ENCODE assay signal across 21 mouse cellular contexts in the genomic region with DNA sequence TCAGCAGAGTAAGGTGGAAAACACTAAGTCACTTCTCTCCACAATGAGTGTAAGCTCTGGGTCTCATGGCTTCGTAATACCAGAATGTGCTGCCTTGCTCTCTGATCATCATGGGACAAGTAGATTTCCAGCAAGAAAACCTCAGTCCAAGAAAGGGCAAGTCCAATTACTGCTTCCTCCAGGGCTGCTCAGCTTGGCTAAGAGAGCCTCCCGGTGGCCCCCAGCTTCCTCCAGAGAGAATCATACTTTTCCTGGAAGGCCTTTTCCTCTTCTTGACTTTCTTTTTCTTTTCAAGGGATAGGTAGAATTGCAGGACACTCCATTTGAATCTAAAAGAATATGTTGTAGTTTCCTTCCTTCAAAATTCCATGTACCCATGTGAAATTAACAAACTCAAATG.
DNase-seq lines count a peak whose midpoint lies in the region; ATAC-seq lines count a peak whose summit lies in the region.
"Had no signal": no experiment of that assay in that cellular context is flagged by ENCODE, and none has a peak within 500 bp of the region (broad histone marks: within the 10 kb centered on the region; RNA-seq: fewer than 3 reads in every experiment).

No protein-coding gene starts in this region.

- peak; percentile 10 for DNase-seq in adrenal gland, postnatal 10 days
- no peak for DNase-seq in adrenal gland, postnatal 4 days (ENCODE audit: low spot score in 2 of 2)
- DNase-seq in kidney, adult 9 months, result peak; percentile 8
- no peak for DNase-seq in kidney, adult 18-20 months
- DNase-seq in 3T3-L1 (ENCODE audit: low read depth, low spot score), result peak; percentile 33
- peak; percentile 10 to 26 for DNase-seq in kidney, postnatal 4 days
- DNase-seq in urinary bladder, postnatal 10 days (ENCODE audit: low spot score), result no peak
- DNase-seq: cerebellum, adult 18-20 months; layer of hippocampus, adult 9-11 months; right cerebral cortex, postnatal 25 days; thymus, postnatal 36 days had no signal

- H3K4me3 ChIP-seq in forebrain, embryonic 12.5 days (replicated peaks), result no peak overlapping the region
- H3K4me3 ChIP-seq: erythroblast, embryonic 14.5 days; forebrain, embryonic 15.5 days; limb, embryonic 12.5 days; midbrain, embryonic 13.5 days; myocyte; neural tube, embryonic 15.5 days had no signal

- 80% methylated on average over 2 of the region's 2 CpGs for WGBS in forebrain, embryonic 12.5 days

- H3K9me3 ChIP-seq in forebrain, embryonic 12.5 days, result no peaks in the 10 kb centered on the region
- H3K9me3 ChIP-seq: forebrain, embryonic 15.5 days; limb, embryonic 12.5 days; midbrain, embryonic 13.5 days; neural tube, embryonic 15.5 days had no signal

- H3K4me2 ChIP-seq in forebrain, embryonic 12.5 days, result no peak overlapping the region
- H3K4me2 ChIP-seq: forebrain, embryonic 15.5 days; hindbrain, embryonic 14.5 days; limb, embryonic 12.5 days; midbrain, embryonic 13.5 days; neural tube, embryonic 15.5 days had no signal

- H3K9ac ChIP-seq in forebrain, embryonic 12.5 days, result no peak overlapping the region
- H3K9ac ChIP-seq: forebrain, embryonic 15.5 days; hindbrain, embryonic 14.5 days; limb, embryonic 12.5 days; liver, embryonic 14.5 days; midbrain, embryonic 13.5 days; neural tube, embryonic 15.5 days had no signal

- H3K36me3 ChIP-seq in forebrain, embryonic 12.5 days (replicated peaks), result no peaks in the 10 kb centered on the region
- H3K36me3 ChIP-seq: forebrain, embryonic 15.5 days; limb, embryonic 12.5 days; midbrain, embryonic 13.5 days; neural tube, embryonic 15.5 days had no signal

- no peaks in the 10 kb centered on the region for H3K27me3 ChIP-seq in forebrain, embryonic 12.5 days
- H3K27me3 ChIP-seq: CH12.LX; forebrain, embryonic 15.5 days; limb, embryonic 12.5 days; midbrain, embryonic 13.5 days; neural tube, embryonic 15.5 days had no signal

- no peak overlapping the region for H3K27ac ChIP-seq in forebrain, embryonic 12.5 days
- H3K27ac ChIP-seq: forebrain, embryonic 15.5 days; hindbrain, embryonic 14.5 days; limb, embryonic 12.5 days; liver, embryonic 14.5 days; midbrain, embryonic 13.5 days; neural tube, embryonic 15.5 days had no signal

- peaks cover 11% of the 10 kb centered on the region for H3K4me1 ChIP-seq in forebrain, embryonic 12.5 days
- H3K4me1 ChIP-seq: neural tube, embryonic 15.5 days had no signal

- no peak for ATAC-seq in forebrain, embryonic 12.5 days (ENCODE audit: low FRiP score)
- ATAC-seq: forebrain, embryonic 15.5 days; midbrain, embryonic 13.5 days had no signal

Comparison
In these comparisons a context has a peak if more than half of its experiments do, and no peak if none do; other contexts are left out.
1. DNase-seq: peak in adrenal gland, postnatal 10 days (single experiment), kidney, adult 9 months (single experiment), 3T3-L1 (single experiment) and kidney, postnatal 4 days (2 of 2); none in adrenal gland, postnatal 4 days (0 of 2), kidney, adult 18-20 months (single experiment) and urinary bladder, postnatal 10 days (single experiment).